Mouse (Mus musculus): ENCODE measurements around the gene Dvl1. TPM values are rescaled to one million over a fixed set of nuclear protein-coding genes. Genes with fewer than 3 reads are reported as not detected.

The Dvl1 gene
- 5.5 and 6.3 TPM in 2 replicates for polyA plus RNA-seq (2015; fragmentation: Nextera tagmentation; extraction: Ambion mirVana)

DNA sequence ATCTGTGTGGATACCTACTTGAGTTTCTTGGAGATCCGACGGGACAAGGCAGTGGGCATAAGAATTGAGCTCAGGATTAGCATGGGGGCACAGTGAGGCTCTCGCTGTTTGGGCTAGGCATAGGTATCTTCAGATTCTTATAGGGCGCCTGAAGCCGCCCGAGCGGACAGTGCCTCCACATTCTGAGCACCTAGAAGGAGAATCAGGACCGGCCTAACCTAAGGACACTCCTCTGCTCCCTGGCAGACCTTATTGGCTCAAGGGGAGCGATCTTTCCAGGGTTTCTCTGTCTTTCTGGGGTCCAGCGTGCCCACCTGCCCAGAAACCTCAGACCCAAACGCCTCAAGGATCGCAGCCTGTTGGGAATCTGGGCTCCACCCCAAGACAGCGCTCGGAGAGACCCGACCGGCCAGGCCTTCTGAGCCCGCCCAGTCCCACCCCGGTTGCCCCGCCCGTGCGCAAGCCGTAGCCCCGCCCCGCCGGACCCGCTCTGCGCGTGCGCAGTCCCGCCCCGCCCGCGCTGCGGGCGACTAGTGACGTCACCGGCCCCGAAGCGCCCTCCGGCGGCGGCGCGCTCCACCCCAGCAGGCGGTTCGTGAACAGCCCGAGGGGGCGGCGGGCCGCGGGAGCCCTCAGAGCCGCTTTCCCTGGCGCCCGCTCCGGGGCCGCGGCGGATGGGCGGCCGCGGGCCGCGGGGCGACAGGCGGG lies at the start of gene Dvl1:
TSS of gene Dvl1 (plus strand) at position 532 of the 708 bp plus-strand sequence.
- H3K4me2 ChIP-seq (replicated peaks; ENCODE audit: low read depth, low read length): peak within 1 kb of the TSS; percentile 83
- peak; percentile 95 for ATAC-seq (ENCODE audit: low FRiP score, low TSS enrichment)

DNA sequence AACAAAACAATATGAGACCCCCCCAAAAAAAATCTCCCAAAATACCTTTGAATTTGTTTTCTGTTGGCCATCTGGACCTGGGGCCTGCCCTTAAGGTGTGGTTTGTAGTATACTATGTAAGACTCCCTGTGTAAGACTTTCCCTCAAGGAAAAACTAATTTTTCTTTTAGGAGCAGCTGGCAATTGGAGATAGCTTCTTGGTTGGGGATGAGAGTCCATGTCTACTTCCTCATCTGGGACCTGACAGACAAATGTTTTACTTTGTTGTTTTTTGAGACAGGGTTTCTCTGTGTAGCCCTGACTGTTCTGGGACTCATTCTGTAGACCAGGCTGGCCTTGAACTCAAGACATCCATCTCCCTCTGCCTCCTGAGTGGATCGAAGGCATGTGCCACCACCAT lies 45.1 kb upstream of the Dvl1 start:
- WGBS: 90% methylated on average over 1 of the region's 1 CpGs
- Histone ChIP-seq H3K4me2 (replicated peaks; ENCODE audit: low read depth, low read length) (no peak overlapping the region), H3K36me3 (ENCODE audit: insufficient read depth, low read length) (no peaks in the 10 kb centered on the region; the same call in 1 of the 2 replicates), H3K27me3 (ENCODE audit: insufficient read depth, low read length) (no peaks in the 10 kb centered on the region), H3K9ac (replicated peaks; ENCODE audit: low read length) (no peak overlapping the region), H3K4me1 (ENCODE audit: insufficient read depth, low read length) (peaks cover 20% of the 10 kb centered on the region), H3K4me3 (ENCODE audit: low read length) (no peak overlapping the region), H3K27ac (ENCODE audit: low read length) (no peak overlapping the region), H3K9me3 (ENCODE audit: low read length) (no peaks in the 10 kb centered on the region)
- ATAC-seq (ENCODE audit: low FRiP score, low TSS enrichment): no peak

More for the DNA sequence above, at the start of gene Dvl1:
- peaks cover 13% of the 10 kb centered on the region for H3K36me3 ChIP-seq (ENCODE audit: insufficient read depth, low read length)
- H3K9me3 ChIP-seq (ENCODE audit: low read length): no peaks in the 10 kb centered on the region
- WGBS: 3% methylated on average over 46 of the region's 65 CpGs
- H3K4me1 ChIP-seq (ENCODE audit: insufficient read depth, low read length): peaks cover 23% of the 10 kb centered on the region
- peak within 1 kb of the TSS; percentile 76 for H3K27ac ChIP-seq (ENCODE audit: low read length)
- peak within 1 kb of the TSS; percentile 60 for H3K4me3 ChIP-seq (ENCODE audit: low read length)
- no peaks in the 10 kb centered on the region for H3K27me3 ChIP-seq (ENCODE audit: insufficient read depth, low read length)
- peak within 1 kb of the TSS; percentile 91 for H3K9ac ChIP-seq (replicated peaks; ENCODE audit: low read length)

DNA sequence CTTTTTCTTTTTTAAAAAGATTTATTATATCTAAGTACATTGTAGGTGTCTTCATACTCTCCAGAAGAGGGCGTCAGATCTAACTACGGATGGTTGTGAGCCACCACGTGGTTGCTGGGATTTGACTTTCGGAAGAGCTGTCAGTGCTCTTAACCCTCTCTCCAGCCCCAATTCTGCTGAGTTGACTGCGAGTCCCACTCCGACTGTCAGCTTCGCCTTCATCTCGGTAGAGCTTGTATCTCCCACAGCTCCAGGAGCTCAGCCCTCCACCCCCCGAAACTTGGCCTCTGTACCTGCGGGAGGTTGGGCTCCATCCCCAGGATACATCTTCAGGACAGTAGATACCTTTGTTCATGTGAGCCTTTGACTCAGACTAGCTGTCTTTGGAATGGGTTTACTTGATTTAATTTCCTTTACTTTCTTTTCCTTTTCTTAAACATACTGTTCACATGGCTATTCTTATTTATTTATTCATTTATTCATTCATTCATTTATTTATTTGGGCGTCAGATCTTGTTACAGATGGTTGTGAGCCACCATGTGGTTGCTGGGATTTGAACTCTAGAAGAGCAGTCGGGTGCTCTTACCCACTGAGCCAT lies 44.4 kb upstream of the Dvl1 start, which contains the start of gene Mrpl20:
TSS of gene Mrpl20 (plus strand) at position 138 of the 599 bp plus-strand sequence.
- no peaks in the 10 kb centered on the region for H3K9me3 ChIP-seq (ENCODE audit: low read length)
- H3K9ac ChIP-seq (replicated peaks; ENCODE audit: low read length): peak within 1 kb of the TSS; percentile 89
- H3K4me2 ChIP-seq (replicated peaks; ENCODE audit: low read depth, low read length): peak within 1 kb of the TSS; percentile 64
- H3K4me3 ChIP-seq (ENCODE audit: low read length): peak within 1 kb of the TSS; percentile 90
- 11% methylated on average over 12 of the region's 12 CpGs for WGBS
- peak within 1 kb of the TSS; percentile 77 for H3K27ac ChIP-seq (ENCODE audit: low read length)
- peaks cover 20% of the 10 kb centered on the region for H3K4me1 ChIP-seq (ENCODE audit: insufficient read depth, low read length)
- ATAC-seq (ENCODE audit: low FRiP score, low TSS enrichment): no peak; the same call in 1 of the 2 replicates
- peaks cover 6% of the 10 kb centered on the region for H3K36me3 ChIP-seq (ENCODE audit: insufficient read depth, low read length)
- H3K27me3 ChIP-seq (ENCODE audit: insufficient read depth, low read length): no peaks in the 10 kb centered on the region

- Histone ChIP-seq H3K9ac (replicated peaks; ENCODE audit: low read length) (peak overlapping the region; percentile 89), H3K27ac (ENCODE audit: low read length) (peak overlapping the region; percentile 77), H3K4me3 (ENCODE audit: low read length) (peak overlapping the region; percentile 90), H3K36me3 (ENCODE audit: insufficient read depth, low read length) (peaks cover 13% of the 10 kb centered on the region), H3K27me3 (ENCODE audit: insufficient read depth, low read length) (no peaks in the 10 kb centered on the region), H3K9me3 (ENCODE audit: low read length) (no peaks in the 10 kb centered on the region), H3K4me1 (ENCODE audit: insufficient read depth, low read length) (peaks cover 20% of the 10 kb centered on the region), H3K4me2 (replicated peaks; ENCODE audit: low read depth, low read length) (peak overlapping the region; percentile 64)
- under 1% methylated on average over 58 of the region's 58 CpGs for WGBS
- peak; percentile 98 for ATAC-seq (ENCODE audit: low FRiP score, low TSS enrichment)
Measured at GRCm38 (mm10) chr4:155803340-155804041, 43.7 kb upstream of the Dvl1 start.

DNA sequence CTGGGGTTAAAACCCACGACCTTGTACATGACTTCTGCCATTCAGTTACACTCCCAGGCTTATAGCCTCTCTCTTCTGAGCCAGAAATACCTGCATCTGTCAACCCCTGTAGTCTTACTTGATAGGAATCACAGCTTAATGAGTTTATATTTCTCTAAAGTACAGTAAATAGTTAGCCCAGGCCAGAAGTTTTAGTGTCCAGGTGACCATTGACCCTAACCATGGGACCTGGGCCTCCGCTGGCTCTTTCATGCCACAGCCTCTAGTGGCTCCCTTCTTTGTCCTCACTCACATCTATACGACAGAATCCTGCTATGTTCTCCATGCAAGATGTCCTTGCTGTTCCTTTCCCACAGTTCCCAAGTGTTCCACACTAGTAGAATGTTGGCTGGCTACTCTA lies 39.4 kb upstream of the Dvl1 start:
- no peak overlapping the region for H3K27ac ChIP-seq (ENCODE audit: low read length)
- H3K36me3 ChIP-seq (ENCODE audit: insufficient read depth, low read length): peaks cover 35% of the 10 kb centered on the region
- peaks cover 21% of the 10 kb centered on the region for H3K4me1 ChIP-seq (ENCODE audit: insufficient read depth, low read length)
- H3K9me3 ChIP-seq (ENCODE audit: low read length): no peaks in the 10 kb centered on the region
- WGBS: 84% methylated on average over 3 of the region's 3 CpGs
- no peak for ATAC-seq (ENCODE audit: low FRiP score, low TSS enrichment)
- no peaks in the 10 kb centered on the region for H3K27me3 ChIP-seq (ENCODE audit: insufficient read depth, low read length)
- H3K9ac ChIP-seq (replicated peaks; ENCODE audit: low read length): no peak overlapping the region
- no peak overlapping the region for H3K4me2 ChIP-seq (replicated peaks; ENCODE audit: low read depth, low read length)
- H3K4me3 ChIP-seq (ENCODE audit: low read length): no peak overlapping the region

DNA sequence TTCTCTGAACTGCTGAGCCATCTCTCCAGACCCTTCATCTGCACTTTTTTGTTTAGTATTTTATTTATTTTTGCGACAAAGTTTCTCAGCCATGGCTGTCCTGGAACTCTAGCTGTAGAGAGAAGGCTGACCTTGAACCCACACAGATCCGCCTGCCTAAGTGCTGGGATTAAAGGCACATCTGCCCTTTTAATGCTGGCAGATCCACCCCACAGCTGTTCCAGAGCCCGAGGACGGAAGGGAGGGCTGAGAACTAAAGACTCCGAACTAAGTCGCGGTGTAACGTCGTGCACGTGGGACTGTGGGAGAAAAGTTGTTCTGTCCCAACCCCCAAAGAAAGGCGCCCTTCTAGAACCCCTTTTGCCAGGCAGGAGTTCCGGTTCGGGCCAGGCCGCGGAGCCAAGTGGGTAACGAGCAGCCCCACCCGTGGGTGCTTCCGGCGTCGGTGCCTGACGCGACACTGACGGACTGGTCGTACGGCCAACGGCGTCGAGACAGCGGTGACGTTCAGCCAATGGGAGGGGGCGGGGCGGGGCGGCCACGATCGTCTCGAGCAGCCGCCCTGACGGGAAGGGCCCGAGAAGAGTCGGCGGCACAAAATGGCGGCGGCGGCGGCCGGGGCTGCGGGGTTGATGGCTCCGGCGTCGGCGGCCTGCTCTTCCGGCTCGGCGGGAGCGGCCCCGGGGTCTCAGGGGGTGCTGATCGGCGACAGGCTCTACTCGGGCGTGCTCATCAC lies 35.1 kb upstream of the Dvl1 start, which contains the start of gene Ccnl2:
TSS of gene Ccnl2 (plus strand) at position 561 of the 736 bp plus-strand sequence.
- WGBS: under 1% methylated on average over 59 of the region's 60 CpGs
- Histone ChIP-seq H3K9me3 (ENCODE audit: low read length) (no peaks in the 10 kb centered on the region), H3K27me3 (ENCODE audit: insufficient read depth, low read length) (no peaks in the 10 kb centered on the region), H3K9ac (replicated peaks; ENCODE audit: low read length) (peak within 1 kb of the TSS; percentile 99), H3K27ac (ENCODE audit: low read length) (peak within 1 kb of the TSS; percentile 94), H3K4me2 (replicated peaks; ENCODE audit: low read depth, low read length) (peak within 1 kb of the TSS; percentile 78), H3K4me3 (ENCODE audit: low read length) (peak within 1 kb of the TSS; percentile 89), H3K36me3 (ENCODE audit: insufficient read depth, low read length) (peaks cover 66% of the 10 kb centered on the region), H3K4me1 (ENCODE audit: insufficient read depth, low read length) (peaks cover 18% of the 10 kb centered on the region)
- peak; percentile 99 for ATAC-seq (ENCODE audit: low FRiP score, low TSS enrichment)

- no peaks in the 10 kb centered on the region for H3K27me3 ChIP-seq (ENCODE audit: insufficient read depth, low read length)
- peak; percentile 41 for ATAC-seq (ENCODE audit: low FRiP score, low TSS enrichment)
- WGBS: 0% methylated on average over 49 of the region's 49 CpGs
Measured at GRCm38 (mm10) chr4:155812665-155813181, 34.5 kb upstream of the Dvl1 start.

GRCm38 (mm10) chr4:155817533-155817932 lies 29.7 kb upstream of the Dvl1 start:
- Histone ChIP-seq H3K4me3 (ENCODE audit: low read length) (no peak overlapping the region), H3K4me2 (replicated peaks; ENCODE audit: low read depth, low read length) (no peak overlapping the region), H3K27ac (ENCODE audit: low read length) (no peak overlapping the region), H3K27me3 (ENCODE audit: insufficient read depth, low read length) (no peaks in the 10 kb centered on the region), H3K9me3 (ENCODE audit: low read length) (no peaks in the 10 kb centered on the region), H3K4me1 (ENCODE audit: insufficient read depth, low read length) (peaks cover 13% of the 10 kb centered on the region), H3K9ac (replicated peaks; ENCODE audit: low read length) (no peak overlapping the region), H3K36me3 (ENCODE audit: insufficient read depth, low read length) (peaks cover 78% of the 10 kb centered on the region)
- WGBS: 79% methylated on average over 4 of the region's 4 CpGs
- ATAC-seq (ENCODE audit: low FRiP score, low TSS enrichment): no peak

More at GRCm38 (mm10) chr4:155812665-155813181, 34.5 kb upstream of the Dvl1 start:
- Histone ChIP-seq H3K9ac (replicated peaks; ENCODE audit: low read length) (peak overlapping the region; percentile 99), H3K4me1 (ENCODE audit: insufficient read depth, low read length) (peaks cover 18% of the 10 kb centered on the region), H3K9me3 (ENCODE audit: low read length) (no peaks in the 10 kb centered on the region), H3K4me2 (replicated peaks; ENCODE audit: low read depth, low read length) (peak overlapping the region; percentile 78), H3K4me3 (ENCODE audit: low read length) (peak overlapping the region; percentile 89), H3K36me3 (ENCODE audit: insufficient read depth, low read length) (peaks cover 67% of the 10 kb centered on the region), H3K27ac (ENCODE audit: low read length) (peak overlapping the region; percentile 87)

DNA sequence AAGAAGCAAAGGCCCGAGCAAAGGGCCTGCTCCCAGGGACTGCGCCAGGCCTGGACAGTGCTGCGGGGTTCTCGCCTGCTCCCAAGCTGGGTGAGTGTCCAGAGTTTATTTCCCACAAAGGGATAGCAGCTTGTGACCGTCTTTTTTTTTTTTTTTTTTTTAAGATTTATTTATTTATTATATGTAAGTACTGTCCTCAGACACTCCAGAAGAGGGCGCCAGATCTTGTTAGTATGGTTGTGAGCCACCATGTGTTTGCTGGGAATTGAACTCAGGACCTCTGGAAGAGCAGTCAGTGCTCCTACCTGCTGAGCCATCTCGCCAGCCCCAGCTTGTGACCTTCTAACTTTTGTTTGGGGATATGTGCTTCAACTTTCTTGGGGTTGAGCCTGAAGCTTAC lies 26.2 kb upstream of the Dvl1 start:
- Histone ChIP-seq H3K36me3 (ENCODE audit: insufficient read depth, low read length) (peaks cover 87% of the 10 kb centered on the region), H3K9ac (replicated peaks; ENCODE audit: low read length) (no peak overlapping the region), H3K4me1 (ENCODE audit: insufficient read depth, low read length) (no peaks in the 10 kb centered on the region), H3K27ac (ENCODE audit: low read length) (no peak overlapping the region), H3K4me3 (ENCODE audit: low read length) (no peak overlapping the region), H3K27me3 (ENCODE audit: insufficient read depth, low read length) (no peaks in the 10 kb centered on the region), H3K4me2 (replicated peaks; ENCODE audit: low read depth, low read length) (no peak overlapping the region), H3K9me3 (ENCODE audit: low read length) (no peaks in the 10 kb centered on the region)
- no peak for ATAC-seq (ENCODE audit: low FRiP score, low TSS enrichment)
- WGBS: 80% methylated on average over 7 of the region's 7 CpGs

Measured in kidney, embryonic 16.5 days (tissue).